Mouse (Mus musculus) urinary bladder, postnatal 36 days (tissue): Measurements from ENCODE around the gene Pdf.
A peak's percentile ranks its signal among the peaks of the same experiment; 100 is the strongest.

Source experiments
- DNase-seq, 2 experiments: peaks; one replicate each; pipeline ENCODE4 v3.0.0; 2022; ENCODE audit warnings: low spot score in 2 of 2, mixed read lengths in 1 of 2

The Pdf gene

GRCm38 (mm10) chr8:107048061-107048941, at the start of gene Pdf:
Pdf (minus strand) TSS chr8:107048614.
- peak; percentile 68 to 83 for DNase-seq

GRCm38 (mm10) chr8:107096366-107097036, 48.1 kb upstream of the Pdf start, which contains the start of gene Terf2:
Terf2 (minus strand) TSS chr8:107096547.
- peak; percentile 86 to 95 for DNase-seq

GRCm38 (mm10) chr8:107095717-107096365, 47.4 kb upstream of the Pdf start:
- no peak for DNase-seq

DNA sequence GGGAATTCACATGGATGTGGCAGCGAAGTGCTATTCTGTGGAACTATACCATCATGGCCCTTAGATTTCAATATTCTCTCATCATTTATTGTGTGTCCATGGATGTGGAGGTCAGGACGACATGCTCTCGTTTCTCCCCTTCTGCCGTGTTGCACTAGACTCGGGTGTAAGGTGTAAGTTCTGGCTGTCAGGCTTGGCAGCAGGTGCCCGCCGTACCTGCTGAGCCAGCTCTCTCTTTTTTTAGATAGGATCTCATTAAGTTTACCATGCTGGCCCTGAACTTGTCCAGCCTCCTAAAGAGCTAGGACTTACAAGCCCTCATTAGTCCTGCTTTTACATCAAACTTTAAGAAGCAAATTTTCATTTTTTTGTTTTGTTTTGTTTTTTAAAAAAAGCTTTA, 42.1 kb upstream of the Pdf start:
- no peak for DNase-seq

DNA sequence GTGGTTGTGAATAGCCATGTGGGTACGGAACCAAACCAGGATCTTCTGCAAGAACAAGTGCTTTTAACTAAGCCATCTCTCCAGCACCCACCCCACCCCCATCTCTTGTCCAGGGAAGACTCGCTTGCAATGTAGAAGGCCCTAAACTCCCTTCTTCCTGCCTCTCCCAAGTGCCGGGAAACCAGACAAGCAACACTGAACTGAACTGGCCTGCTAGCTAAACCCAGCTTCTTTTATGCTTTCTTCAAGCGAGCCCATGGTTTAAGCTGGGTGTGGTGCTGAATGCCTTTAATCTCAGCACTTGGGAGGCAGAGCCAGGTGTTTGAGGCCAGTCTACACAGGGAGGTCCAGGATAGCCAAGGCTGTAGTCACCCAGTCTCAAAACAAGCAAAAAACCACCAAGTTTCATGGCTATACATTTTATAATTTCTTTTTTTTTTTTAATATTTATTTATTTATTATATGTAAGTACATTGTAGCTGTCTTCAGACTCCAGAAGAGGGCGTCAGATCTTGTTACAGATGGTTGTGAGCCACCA, 40.2 kb upstream of the Pdf start:
- no peak for DNase-seq

GRCm38 (mm10) chr8:107086018-107086417, 37.6 kb upstream of the Pdf start:
- no peak for DNase-seq

- no peak for DNase-seq
Measured at GRCm38 (mm10) chr8:107085358-107085757, 36.9 kb upstream of the Pdf start.

- no peak for DNase-seq
Measured at GRCm38 (mm10) chr8:107076239-107076888, 27.9 kb upstream of the Pdf start.

DNA sequence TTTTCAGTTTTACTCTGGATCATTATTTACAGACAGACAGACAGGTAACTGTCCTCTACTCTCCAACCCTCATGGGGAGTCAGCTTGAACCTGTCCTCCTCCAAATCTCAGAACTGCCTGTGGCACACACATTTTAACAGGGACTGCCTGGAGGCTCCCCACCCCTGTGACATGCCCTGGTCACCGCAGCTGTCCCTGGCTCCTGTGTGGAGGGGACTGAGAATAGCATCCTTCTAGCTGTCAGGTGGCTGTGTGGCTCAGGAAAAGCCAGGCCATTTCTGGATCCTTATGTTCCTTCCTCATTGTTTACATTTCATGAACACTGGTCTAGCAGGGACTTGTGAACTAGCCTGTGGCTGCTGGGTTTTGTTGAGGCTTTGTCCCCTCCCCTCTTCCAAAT, 25.7 kb upstream of the Pdf start:
- DNase-seq: no peak

GRCm38 (mm10) chr8:107073706-107074105, 25.3 kb upstream of the Pdf start:
- DNase-seq: no peak

DNA sequence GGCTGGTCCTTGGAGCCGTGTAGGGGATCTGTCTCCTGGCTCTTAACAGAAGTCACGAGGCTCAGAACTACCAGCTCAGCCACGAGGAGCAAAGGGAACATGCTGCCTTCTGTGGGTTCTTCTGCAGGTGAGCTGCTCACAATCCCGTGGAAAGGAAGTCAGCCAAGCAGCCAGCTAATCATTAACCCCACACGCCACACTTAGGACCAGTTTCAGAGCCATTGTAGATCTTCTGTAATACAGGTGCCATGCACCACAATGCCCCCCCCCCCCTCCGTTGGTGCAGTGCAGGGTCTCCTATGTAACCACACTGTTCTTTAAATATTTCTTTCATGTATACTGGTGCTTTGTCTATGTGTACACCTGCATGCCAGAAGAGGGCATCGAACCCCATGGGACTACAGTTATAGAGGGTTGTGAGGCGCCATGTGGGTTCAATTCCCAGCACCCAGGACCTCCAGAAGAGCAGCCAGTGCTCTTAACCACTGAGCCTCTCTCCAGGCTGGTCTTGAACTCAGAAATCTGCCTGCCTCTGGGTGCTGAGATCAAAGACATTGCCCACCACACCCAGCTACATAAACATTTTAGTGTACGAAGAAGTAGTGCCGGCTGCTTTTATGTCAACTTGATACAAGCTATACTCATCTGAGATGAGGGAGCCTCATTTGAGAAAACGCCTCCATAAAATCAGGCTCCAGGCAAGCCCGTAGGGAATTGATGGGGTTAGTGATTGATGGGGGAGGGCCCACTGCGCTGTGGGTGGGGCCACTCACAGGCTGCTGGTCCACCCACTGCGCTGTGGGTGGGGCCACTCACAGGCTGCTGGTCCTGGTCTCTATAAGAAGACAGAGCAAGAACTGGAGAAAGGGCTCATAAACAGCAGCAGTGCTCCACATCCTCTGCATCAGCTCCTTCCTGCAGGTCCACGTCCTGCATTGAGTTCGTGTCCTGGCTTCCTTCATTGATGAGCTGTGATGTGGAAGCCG, 17.4 kb upstream of the Pdf start, which contains the start of gene Tmed6:
Gene Tmed6 (minus strand): TSS at position 134 of the 986 bp plus-strand sequence.
- DNase-seq: peak in 1 of 2 experiments; percentile 34

DNA sequence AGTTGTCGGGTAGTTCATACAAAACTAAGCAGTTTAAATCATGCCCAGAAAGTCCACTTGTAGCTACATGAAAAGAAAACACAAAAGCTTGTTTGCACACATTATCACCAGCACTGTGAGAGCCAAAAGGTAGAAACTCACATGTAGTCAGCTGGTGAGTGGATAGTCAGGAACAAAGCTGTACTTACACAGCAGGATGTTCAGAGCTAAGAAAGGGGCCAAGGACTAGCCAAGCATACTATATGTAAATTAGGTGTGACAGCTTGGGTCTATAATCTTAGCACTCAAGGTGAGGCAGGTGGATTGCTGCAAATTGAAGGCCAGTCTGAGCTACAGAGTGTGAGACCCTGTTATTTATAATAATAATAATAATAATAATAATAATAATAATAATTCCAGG, 14.2 kb upstream of the Pdf start:
- DNase-seq: no peak

DNA sequence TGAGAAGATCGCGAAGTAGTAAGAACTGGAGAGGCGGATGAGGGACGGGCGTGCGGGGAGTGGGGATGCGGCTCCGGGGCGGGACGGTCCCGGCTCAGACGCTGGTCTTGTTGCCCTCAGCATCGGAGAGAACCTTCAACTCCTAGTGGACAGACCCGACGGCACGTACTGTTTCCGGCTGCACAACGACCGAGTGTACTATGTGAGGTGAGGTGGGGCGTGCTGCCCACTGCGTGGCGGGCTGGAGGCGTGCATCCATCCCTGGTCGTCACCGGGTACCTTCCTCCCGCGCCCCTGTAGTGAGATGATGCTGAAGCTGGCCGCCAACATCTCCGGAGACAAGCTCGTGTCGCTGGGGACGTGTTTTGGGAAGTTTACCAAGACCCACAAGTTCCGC, 8.6 kb upstream of the Pdf start:
- no peak for DNase-seq

GRCm38 (mm10) chr8:107056076-107056972, 7.9 kb upstream of the Pdf start, which contains the start of the genes Cog8 and Nip7:
Cog8 (minus strand) TSS chr8:107056689.
Nip7 (plus strand) TSS chr8:107056877.
- DNase-seq: peak; percentile 91 to 97

GRCm38 (mm10) chr8:107052046-107052445, 3.6 kb upstream of the Pdf start:
- DNase-seq: no peak

DNA sequence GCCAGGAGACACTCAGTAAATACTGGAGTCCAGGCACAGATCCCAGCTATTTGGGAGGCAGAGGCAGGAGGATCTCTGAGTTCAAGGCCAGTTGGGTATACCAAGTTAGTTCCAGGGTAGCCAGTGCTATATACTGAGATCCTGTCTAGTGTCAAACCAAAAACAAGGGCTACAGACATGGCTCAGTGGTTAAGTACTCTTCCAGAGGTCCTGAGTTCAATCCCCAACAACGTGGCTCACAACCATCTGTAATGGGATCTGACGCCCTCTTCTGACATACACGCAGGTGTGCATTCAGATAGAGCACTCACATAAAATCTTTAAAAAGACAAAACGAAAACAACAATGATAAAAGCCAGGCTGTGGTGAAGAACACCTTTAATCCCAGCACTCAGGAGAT, 1.1 kb upstream of the Pdf start:
- no peak for DNase-seq

DNA sequence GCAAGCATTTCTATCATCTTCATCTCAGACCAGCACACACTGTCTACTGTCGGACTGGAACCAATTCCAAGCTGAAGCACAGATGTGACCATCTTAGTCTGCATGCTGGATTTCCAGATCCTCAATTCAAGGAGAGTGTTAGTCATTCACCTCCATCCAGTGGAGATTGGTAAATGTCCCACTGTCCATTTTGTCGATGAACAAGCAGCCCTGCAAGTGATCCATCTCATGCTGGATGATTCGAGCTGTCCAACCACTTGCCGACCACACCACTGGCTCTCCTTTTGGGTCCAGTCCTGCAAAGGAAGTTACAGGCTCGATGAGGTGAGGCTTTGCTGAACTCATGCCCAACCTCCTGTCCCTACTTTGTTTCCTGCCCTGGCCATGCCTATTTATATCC, 1.4 kb downstream of the Pdf start:
- DNase-seq: no peak

- DNase-seq: no peak
Measured at GRCm38 (mm10) chr8:107045478-107045877, 2.9 kb downstream of the Pdf start.

DNA sequence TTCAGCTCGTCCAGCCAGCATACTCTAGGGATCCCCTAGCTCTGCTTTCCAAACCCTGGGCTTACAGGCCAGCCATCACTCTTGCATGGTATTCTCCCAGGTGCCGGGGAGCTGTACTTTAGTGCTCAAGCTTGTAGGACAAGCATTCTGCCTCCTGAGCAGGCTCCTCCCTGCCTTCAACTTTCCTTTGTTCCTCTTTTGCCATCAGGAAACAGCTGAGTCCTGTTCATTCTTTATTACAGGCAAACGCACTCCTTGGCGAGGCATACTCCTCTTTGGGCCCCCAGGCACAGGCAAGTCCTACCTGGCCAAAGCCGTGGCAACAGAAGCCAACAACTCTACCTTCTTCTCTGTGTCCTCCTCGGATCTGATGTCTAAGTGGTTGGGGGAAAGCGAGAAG, 7.8 kb downstream of the Pdf start:
- no peak for DNase-seq
